ENCODE assay signal across 8 mouse cellular contexts in genomic region chr6:21986660-21987331, GRCm38 (mm10). TPM values are rescaled to one million over a fixed set of nuclear protein-coding genes. Genes with fewer than 3 reads are reported as not detected.
DNase-seq lines count a peak whose midpoint lies in the region; ATAC-seq and TF ChIP-seq lines count a peak whose summit lies in the region.

No protein-coding gene starts in this region.

- H3K27me3 ChIP-seq in liver, adult 2 months (ENCODE audit: control insufficient read depth, insufficient read depth, low read length), result no peaks in the 10 kb centered on the region
- peaks cover 13% of the 10 kb centered on the region; the same call in 1 of the 2 replicates for H3K27me3 ChIP-seq in forebrain, embryonic 15.5 days
- H3K27me3 ChIP-seq in hindbrain, embryonic 12.5 days, result peaks cover 27% of the 10 kb centered on the region
- no peaks in the 10 kb centered on the region for H3K27me3 ChIP-seq in limb, embryonic 15.5 days
- peaks cover 34% of the 10 kb centered on the region for H3K27me3 ChIP-seq in neural tube, embryonic 13.5 days

- ATAC-seq in forebrain, embryonic 15.5 days (replicated peaks), result no peak
- ATAC-seq in hindbrain, embryonic 12.5 days (ENCODE audit: low FRiP score), result no peak
- ATAC-seq in limb, embryonic 15.5 days (ENCODE audit: insufficient number of reproducible peaks, low FRiP score, low TSS enrichment, low read depth), result no peak
- ATAC-seq in neural tube, embryonic 13.5 days (ENCODE audit: low read depth), result peak; percentile 59; the same call in 1 of the 2 replicates

- H3K27ac ChIP-seq in liver, adult 2 months (replicated peaks; ENCODE audit: insufficient read depth, low read depth, low read length), result peak overlapping the region; percentile 90
- H3K27ac ChIP-seq in forebrain, embryonic 15.5 days (replicated peaks), result no peak overlapping the region
- 0 out of 2 replicates have a peak overlapping the region, but pooled peaks have one; percentile 7 for H3K27ac ChIP-seq in hindbrain, embryonic 12.5 days
- H3K27ac ChIP-seq in limb, embryonic 15.5 days, result peak overlapping the region; percentile 91
- H3K27ac ChIP-seq in neural tube, embryonic 13.5 days (replicated peaks), result no peak overlapping the region

- peaks cover 9% of the 10 kb centered on the region for H3K4me1 ChIP-seq in liver, adult 2 months (ENCODE audit: control insufficient read depth, insufficient read depth, low read length)
- H3K4me1 ChIP-seq in forebrain, embryonic 15.5 days, result peaks cover 19% of the 10 kb centered on the region
- peaks cover 15% of the 10 kb centered on the region for H3K4me1 ChIP-seq in hindbrain, embryonic 12.5 days
- peaks cover 5% of the 10 kb centered on the region; the same call in 1 of the 2 replicates for H3K4me1 ChIP-seq in limb, embryonic 15.5 days
- H3K4me1 ChIP-seq in neural tube, embryonic 13.5 days (replicated peaks), result peaks cover 18% of the 10 kb centered on the region

- H3K9me3 ChIP-seq in forebrain, embryonic 15.5 days, result no peaks in the 10 kb centered on the region
- H3K9me3 ChIP-seq in hindbrain, embryonic 12.5 days (replicated peaks), result no peaks in the 10 kb centered on the region
- H3K9me3 ChIP-seq in limb, embryonic 15.5 days, result no peaks in the 10 kb centered on the region
- H3K9me3 ChIP-seq in neural tube, embryonic 13.5 days, result no peaks in the 10 kb centered on the region

- peaks cover 2% of the 10 kb centered on the region; the same call in 1 of the 2 replicates for H3K36me3 ChIP-seq in liver, adult 2 months (ENCODE audit: control insufficient read depth, insufficient read depth, low read length)
- no peaks in the 10 kb centered on the region for H3K36me3 ChIP-seq in forebrain, embryonic 15.5 days
- no peaks in the 10 kb centered on the region for H3K36me3 ChIP-seq in hindbrain, embryonic 12.5 days
- no peaks in the 10 kb centered on the region for H3K36me3 ChIP-seq in limb, embryonic 15.5 days
- no peaks in the 10 kb centered on the region for H3K36me3 ChIP-seq in neural tube, embryonic 13.5 days

- TF ChIP-seq CTCF in liver, adult 2 months (IDR thresholded peaks at IDR 0.05; ENCODE audit: low read depth, low read length), result no peak

- H3K79me2 ChIP-seq in liver, adult 2 months (ENCODE audit: control insufficient read depth, insufficient read depth, low read length), result peaks cover 8% of the 10 kb centered on the region

- peak; percentile 84 for DNase-seq in liver, adult 2 months (ENCODE audit: extremely low read depth, low read depth, low spot score)
- DNase-seq in liver, result no peak
- DNase-seq in cerebellum, adult 8-10 months, result no peak
- DNase-seq in spleen, adult 12 weeks (ENCODE audit: low spot score), result no peak

- no peak for TF ChIP-seq POLR2A in liver, adult 2 months (IDR thresholded peaks at IDR 0.05; ENCODE audit: extremely low read depth, insufficient read depth, low read length)

- 5% methylated on average over 24 of the region's 24 CpGs for WGBS in liver, adult 2 months
- WGBS in forebrain, embryonic 15.5 days, result 11% methylated on average over 24 of the region's 24 CpGs
- WGBS in hindbrain, embryonic 12.5 days, result 8% methylated on average over 24 of the region's 24 CpGs
- WGBS in limb, embryonic 15.5 days, result 5% methylated on average over 24 of the region's 24 CpGs
- 8% methylated on average over 24 of the region's 24 CpGs for WGBS in neural tube, embryonic 13.5 days

- H3K4me3 ChIP-seq in liver, adult 2 months (ENCODE audit: insufficient read depth, low read depth, low read length), result peak overlapping the region; percentile 63
- H3K4me3 ChIP-seq in forebrain, embryonic 15.5 days, result peak overlapping the region; percentile 40
- peak overlapping the region; percentile 36 for H3K4me3 ChIP-seq in hindbrain, embryonic 12.5 days
- peak overlapping the region; percentile 52 for H3K4me3 ChIP-seq in limb, embryonic 15.5 days
- peak overlapping the region; percentile 44 for H3K4me3 ChIP-seq in neural tube, embryonic 13.5 days

- H3K9ac ChIP-seq in liver, adult 2 months (ENCODE audit: low read depth, low read length), result peak overlapping the region; percentile 73
- H3K9ac ChIP-seq in forebrain, embryonic 15.5 days (replicated peaks), result no peak overlapping the region
- peak overlapping the region; percentile 20 for H3K9ac ChIP-seq in hindbrain, embryonic 12.5 days
- peak overlapping the region; percentile 61 for H3K9ac ChIP-seq in limb, embryonic 15.5 days
- peak overlapping the region; percentile 63 for H3K9ac ChIP-seq in neural tube, embryonic 13.5 days

- peak overlapping the region; percentile 79 for H3K4me2 ChIP-seq in forebrain, embryonic 15.5 days (replicated peaks)
- peak overlapping the region; percentile 60 for H3K4me2 ChIP-seq in hindbrain, embryonic 12.5 days (replicated peaks)
- H3K4me2 ChIP-seq in limb, embryonic 15.5 days, result peak overlapping the region; percentile 71
- H3K4me2 ChIP-seq in neural tube, embryonic 13.5 days, result peak overlapping the region; percentile 87

RNA-seq across cellular contexts. Expression of gene Cped1, which starts 1.1 kb away (rescaled TPM):
- 59.8 and 63.6 TPM in 2 replicates for total RNA-seq in liver, adult 2 months (2014; rRNA removed)
- polyA plus RNA-seq in liver, adult 2 months (2012; rRNA removed), result 6.0 and 6.9 TPM in 2 replicates
- 3.0 and 3.3 TPM in 2 replicates for polyA plus RNA-seq in forebrain, embryonic 15.5 days (2015; fragmentation: Nextera tagmentation; extraction: Ambion mirVana)
- 19.1 and 21.1 TPM in 2 replicates for polyA plus RNA-seq in hindbrain, embryonic 12.5 days (2016; fragmentation: Nextera tagmentation; extraction: Ambion mirVana)
- 42.0 and 43.1 TPM in 2 replicates for polyA plus RNA-seq in limb, embryonic 15.5 days (2015; fragmentation: Nextera tagmentation; extraction: Ambion mirVana)
- 3.6 and 3.9 TPM in 2 replicates for polyA plus RNA-seq in neural tube, embryonic 13.5 days (2015; fragmentation: Nextera tagmentation; extraction: Ambion mirVana)

RNA-seq across cellular contexts. Expression of gene Ing3, which starts 37.4 kb away (rescaled TPM):
- total RNA-seq in liver, adult 2 months (2014; rRNA removed), result 6.4 and 7.9 TPM in 2 replicates
- polyA plus RNA-seq in liver, adult 2 months (2012; rRNA removed), result 3.3 and 3.6 TPM in 2 replicates
- polyA plus RNA-seq in forebrain, embryonic 15.5 days (2015; fragmentation: Nextera tagmentation; extraction: Ambion mirVana), result 70.8 and 71.5 TPM in 2 replicates
- 49.5 and 52.3 TPM in 2 replicates for polyA plus RNA-seq in hindbrain, embryonic 12.5 days (2016; fragmentation: Nextera tagmentation; extraction: Ambion mirVana)
- 49.3 and 51.5 TPM in 2 replicates for polyA plus RNA-seq in limb, embryonic 15.5 days (2015; fragmentation: Nextera tagmentation; extraction: Ambion mirVana)
- polyA plus RNA-seq in neural tube, embryonic 13.5 days (2015; fragmentation: Nextera tagmentation; extraction: Ambion mirVana), result 46.4 and 48.1 TPM in 2 replicates

Comparison
In these comparisons a context has a peak if more than half of its experiments do, and no peak if none do; other contexts are left out.
1. H3K27ac ChIP-seq: peak in liver, adult 2 months (single experiment), hindbrain, embryonic 12.5 days (single experiment) and limb, embryonic 15.5 days (single experiment); none in forebrain, embryonic 15.5 days (single experiment) and neural tube, embryonic 13.5 days (single experiment).
2. RNA of gene Ing3, which starts 37.4 kb away (polyA plus RNA-seq): 70.8 to 71.5 TPM in forebrain, embryonic 15.5 days, 49.5 to 52.3 TPM in hindbrain, embryonic 12.5 days, 49.3 to 51.5 TPM in limb, embryonic 15.5 days and 46.4 to 48.1 TPM in neural tube, embryonic 13.5 days; 3.3 to 3.6 TPM in liver, adult 2 months; every median in the first group is over 10 times any median in the second.
3. Peak in every context shown above with its lines, with median percentiles within 50 percentile points of each other: H3K4me3 ChIP-seq and H3K4me2 ChIP-seq.